Mouse (Mus musculus) thymus, adult 2 months (tissue): ENCODE measurements around the gene Hepacam. TPM values are rescaled to one million over a fixed set of nuclear protein-coding genes. Genes with fewer than 3 reads are reported as not detected.

ENCODE experiments used
- DNase-seq: peaks from one replicate; pipeline ENCODE4 v3.0.0; 2021
- H3K27ac ChIP-seq: fragments of 200-500 bp; 2 replicates; pipeline ENCODE4 v1.5.1; 2012; ENCODE audit warnings: low read length, control low read depth; ENCODE audit not compliant: control insufficient read depth, insufficient read depth
- H3K27me3 ChIP-seq: fragments of 200-500 bp; 2 replicates; pipeline ENCODE4 v1.6.1; 2012; ENCODE audit warnings: mild to moderate bottlenecking, low read length, moderate library complexity, mixed read lengths; ENCODE audit not compliant: control insufficient read depth, insufficient read depth
- H3K36me3 ChIP-seq: fragments of 200-500 bp; 2 replicates; pipeline ENCODE4 v1.6.1; 2012; ENCODE audit warnings: mild to moderate bottlenecking, low read length, moderate library complexity; ENCODE audit not compliant: control insufficient read depth, insufficient read depth
- H3K4me1 ChIP-seq: fragments of 200-500 bp; replicated peaks from 2 replicates; pipeline ENCODE4 v1.6.1; 2012; ENCODE audit warnings: low read length; ENCODE audit not compliant: control insufficient read depth, insufficient read depth
- H3K4me3 ChIP-seq: fragments of 200-500 bp; 2 replicates; pipeline ENCODE4 v1.5.1; 2012; ENCODE audit warnings: mild to moderate bottlenecking, low read length, control low read depth, moderate library complexity; ENCODE audit not compliant: control insufficient read depth, insufficient read depth
- CTCF ChIP-seq: fragments of 200-500 bp; IDR thresholded peaks from 2 replicates; pipeline ENCODE4 v1.5.1; 2012; ENCODE audit warnings: mild to moderate bottlenecking, control low read depth, low read length, moderate library complexity, borderline replicate concordance; ENCODE audit not compliant: control insufficient read depth, poor library complexity, insufficient read depth; ENCODE audit errors: extremely low read depth
- POLR2A ChIP-seq: fragments of 200-500 bp; IDR thresholded peaks from 2 replicates; pipeline ENCODE4 v1.6.1; 2012; ENCODE audit warnings: mild to moderate bottlenecking, low read length, control low read depth, moderate library complexity; ENCODE audit not compliant: control insufficient read depth, poor library complexity, insufficient read depth; ENCODE audit errors: extremely low read depth
- WGBS: fragments of 180-500 bp; shearing (Covaris S2); methylation state at CpG from one replicate; pipeline ENCODE4 v1.1.7; 2018; 5-methylcytosine and 5-hydroxymethylcytosine counted together
- polyA plus RNA-seq: library from polyadenylated mRNA; depleted of rRNA; stranded (reverse); fragments of >200 nt; gene quantifications from 2 replicates; pipeline ENCODE4 v1.2.3, GENCODE M21; 2012

The Hepacam gene
- polyA plus RNA-seq, 1 experiment: 0.09 TPM

GRCm38 (mm10) chr9:37363551-37363950, 3.6 kb upstream of the Hepacam start:
- WGBS: 84% methylated on average over 3 of the region's 3 CpGs
- H3K27me3 ChIP-seq: no peaks in the 10 kb centered on the region
- no peaks in the 10 kb centered on the region for H3K36me3 ChIP-seq
- H3K27ac ChIP-seq: no peak overlapping the region
- H3K4me1 ChIP-seq: no peaks in the 10 kb centered on the region
- DNase-seq: no peak
- no peak for TF ChIP-seq CTCF
- no peak for TF ChIP-seq POLR2A
- H3K4me3 ChIP-seq: no peak overlapping the region

DNA sequence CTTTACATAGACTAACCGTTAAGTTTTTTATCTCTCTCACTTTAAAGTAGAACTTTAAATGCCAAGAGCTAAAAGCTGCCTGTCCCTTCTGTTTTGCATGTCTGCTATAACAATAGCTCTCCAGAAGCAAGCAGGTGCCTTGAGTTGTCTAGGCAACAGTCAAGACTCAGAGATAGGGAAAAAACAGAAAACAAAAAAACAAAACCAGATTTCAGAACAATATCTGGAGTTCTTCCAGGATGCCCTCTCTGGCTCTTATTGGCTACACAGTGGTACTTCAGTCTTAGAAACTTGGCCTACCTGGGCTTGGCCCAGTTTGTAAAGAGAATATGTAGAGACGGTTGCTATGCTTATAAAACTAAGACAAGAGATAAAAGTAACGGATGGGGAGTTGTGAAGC, 2.8 kb upstream of the Hepacam start:
- Histone ChIP-seq H3K36me3 (no peaks in the 10 kb centered on the region), H3K27me3 (no peaks in the 10 kb centered on the region), H3K4me3 (no peak overlapping the region), H3K4me1 (no peaks in the 10 kb centered on the region), H3K27ac (no peak overlapping the region)
- WGBS: 93% methylated on average over 3 of the region's 3 CpGs
- no peak for TF ChIP-seq CTCF
- TF ChIP-seq POLR2A: no peak
- DNase-seq: no peak

DNA sequence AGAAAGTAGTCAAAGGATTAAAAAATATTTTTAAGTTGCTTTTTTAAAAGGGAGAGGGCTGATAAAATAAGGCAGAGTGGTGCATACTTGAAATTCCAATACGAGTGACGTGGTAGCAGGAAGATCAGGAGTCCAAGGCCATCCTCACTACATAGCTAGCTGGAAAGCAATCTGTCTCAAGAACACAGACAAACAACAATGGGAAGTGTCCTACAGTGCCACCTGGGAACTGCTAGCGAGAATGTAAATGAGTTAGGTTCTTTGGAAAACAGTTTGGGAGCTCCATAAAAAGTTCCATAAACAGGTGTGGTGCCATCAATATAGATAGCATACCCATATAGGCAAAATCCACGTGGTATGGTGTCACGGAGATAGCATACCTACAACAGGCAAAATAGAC, 1.4 kb upstream of the Hepacam start:
- WGBS: 81% methylated on average over 5 of the region's 5 CpGs
- no peak overlapping the region for H3K4me3 ChIP-seq
- H3K4me1 ChIP-seq: no peaks in the 10 kb centered on the region
- no peak overlapping the region for H3K27ac ChIP-seq
- H3K27me3 ChIP-seq: no peaks in the 10 kb centered on the region
- TF ChIP-seq POLR2A (no peak), CTCF (no peak)
- no peaks in the 10 kb centered on the region for H3K36me3 ChIP-seq
- no peak for DNase-seq

GRCm38 (mm10) chr9:37368081-37368830, 1.1 kb downstream of the Hepacam start:
- Histone ChIP-seq H3K27me3 (no peaks in the 10 kb centered on the region), H3K36me3 (no peaks in the 10 kb centered on the region), H3K27ac (no peak overlapping the region), H3K4me3 (no peak overlapping the region), H3K4me1 (no peaks in the 10 kb centered on the region)
- WGBS: 82% methylated on average over 11 of the region's 11 CpGs
- TF ChIP-seq POLR2A (no peak), CTCF (no peak)
- DNase-seq: no peak

DNA sequence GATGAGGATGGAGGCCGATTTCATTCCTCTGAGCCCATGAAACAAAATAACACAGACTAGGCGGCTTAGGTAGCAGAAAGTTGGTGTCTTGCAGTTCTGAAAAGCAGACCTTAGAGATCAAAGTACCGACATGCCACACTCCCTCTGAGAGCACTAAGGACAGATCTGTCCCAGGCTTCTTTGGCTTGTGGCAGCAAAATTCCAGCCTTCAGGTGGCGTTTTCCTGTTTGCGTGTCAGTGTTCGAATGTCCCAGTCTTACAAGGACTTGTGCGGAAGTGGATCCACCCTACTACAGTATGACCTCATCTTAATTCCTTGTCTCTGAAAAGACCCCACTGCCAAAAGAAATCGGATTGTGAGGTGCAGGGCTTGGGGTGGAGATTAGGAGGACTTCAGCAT, 1.7 kb downstream of the Hepacam start:
- no peak for DNase-seq
- TF ChIP-seq POLR2A: no peak
- no peak for TF ChIP-seq CTCF
- 88% methylated on average over 8 of the region's 8 CpGs for WGBS
- no peak overlapping the region for H3K4me3 ChIP-seq
- H3K27ac ChIP-seq: no peak overlapping the region
- no peaks in the 10 kb centered on the region for H3K27me3 ChIP-seq
- no peaks in the 10 kb centered on the region for H3K36me3 ChIP-seq
- no peaks in the 10 kb centered on the region for H3K4me1 ChIP-seq

GRCm38 (mm10) chr9:37371232-37371801, 4.2 kb downstream of the Hepacam start:
- Histone ChIP-seq H3K36me3 (no peaks in the 10 kb centered on the region), H3K27me3 (no peaks in the 10 kb centered on the region), H3K4me3 (no peak overlapping the region), H3K4me1 (no peaks in the 10 kb centered on the region), H3K27ac (no peak overlapping the region)
- 91% methylated on average over 7 of the region's 7 CpGs for WGBS
- DNase-seq: no peak
- TF ChIP-seq CTCF (no peak), POLR2A (no peak)
